In the genomic region with DNA sequence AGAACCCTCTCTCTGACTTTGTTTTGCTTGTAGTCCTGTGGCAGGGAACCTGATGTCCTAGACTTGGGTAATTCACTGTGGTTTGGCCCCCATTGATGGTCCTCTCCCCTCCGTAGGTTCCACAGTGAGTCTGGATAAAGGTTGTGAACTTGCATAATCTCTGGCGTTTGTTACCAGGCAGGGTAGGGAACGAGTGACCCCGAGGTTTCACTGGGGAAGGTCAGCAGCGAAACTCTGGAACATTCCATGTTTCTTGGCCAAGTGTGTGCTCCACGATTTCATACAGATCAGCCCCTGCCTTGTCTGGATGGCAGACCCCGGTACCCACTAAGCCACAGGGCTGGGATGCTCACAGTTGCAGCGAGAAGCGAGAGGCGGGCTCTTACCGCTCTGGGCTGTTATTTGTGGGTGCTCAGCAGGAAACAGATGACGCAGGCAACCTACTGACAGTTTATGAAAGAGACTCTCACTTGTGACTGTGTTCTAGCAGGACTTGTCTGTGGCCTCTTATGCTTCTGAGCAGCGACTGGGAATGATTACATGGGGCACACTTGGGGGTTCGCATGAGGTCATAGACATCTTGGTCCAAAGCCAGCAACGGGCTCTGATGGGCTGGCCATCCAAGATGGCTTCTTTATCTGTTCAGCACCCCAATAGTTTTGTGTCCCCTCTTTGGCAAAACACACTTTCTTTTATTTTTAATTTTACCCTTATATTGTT, we compare ENCODE assay signal across 32 mouse cellular contexts. TPM values are rescaled to one million over a fixed set of nuclear protein-coding genes. Genes with fewer than 3 reads are reported as not detected.
DNase-seq lines count a peak whose midpoint lies in the region; ATAC-seq and TF ChIP-seq lines count a peak whose summit lies in the region.
"Had no signal": no experiment of that assay in that cellular context is flagged by ENCODE, and none has a peak within 500 bp of the region (broad histone marks: within the 10 kb centered on the region; RNA-seq: fewer than 3 reads in every experiment).

No protein-coding gene starts in this region.

- H3K9ac ChIP-seq in liver, postnatal 0 days (replicated peaks): no peak overlapping the region
- no peak overlapping the region for H3K9ac ChIP-seq in liver, embryonic 11.5 days (ENCODE audit: low read depth, low read length)
- H3K9ac ChIP-seq: embryonic facial prominence, embryonic 13.5 days; forebrain, embryonic 15.5 days; hindbrain, embryonic 13.5 days; limb, embryonic 15.5 days; stomach, embryonic 15.5 days had no signal

- no peak overlapping the region for H3K4me3 ChIP-seq in liver, postnatal 0 days (ENCODE audit: low read depth, low read length)
- no peak overlapping the region for H3K4me3 ChIP-seq in liver, embryonic 11.5 days (ENCODE audit: low read depth, low read length)
- H3K4me3 ChIP-seq: embryonic facial prominence, embryonic 13.5 days; forebrain, embryonic 10.5 days; forebrain, embryonic 15.5 days; hindbrain, embryonic 13.5 days; left cerebral cortex, adult 2 months; limb, embryonic 10.5 days; limb, embryonic 15.5 days; stomach, embryonic 15.5 days had no signal

- no peak for TF ChIP-seq EP300 in liver, postnatal 0 days (IDR thresholded peaks at IDR 0.05; ENCODE audit: low read depth)

- no peak for TF ChIP-seq CTCF in liver, postnatal 0 days (IDR thresholded peaks at IDR 0.05; ENCODE audit: low read depth)

- peak; percentile 11 to 16 for DNase-seq in cerebellum, adult 18-20 months
- DNase-seq in cerebellum, postnatal 4 days (ENCODE audit: low spot score in 2 of 2): no peak
- peak; percentile 18 to 24 for DNase-seq in cerebellum, postnatal 36 days
- DNase-seq in cerebellum, adult 9-10 months: no peak
- DNase-seq in liver, postnatal 0 days: no peak
- DNase-seq in liver, embryonic 11.5 days (ENCODE audit: low spot score): no peak
- no peak for DNase-seq in kidney, postnatal 36 days
- no peak for DNase-seq in c-Kit-positive CD71-positive TER-119-positive erythroid progenitor cells, embryonic 14.5 days (ENCODE audit: low spot score)
- DNase-seq: adrenal gland, adult 8-10 months; cerebellum, adult 11 months; gastrocnemius, postnatal 25 days; heart, adult 18-20 months; heart, postnatal 4 days; kidney, adult 9 months; kidney, postnatal 10 days; lung, postnatal 36 days; right cerebral cortex, postnatal 25 days had no signal

- no peaks in the 10 kb centered on the region for H3K36me3 ChIP-seq in liver, postnatal 0 days (replicated peaks; ENCODE audit: insufficient read depth, low read length)
- no peaks in the 10 kb centered on the region for H3K36me3 ChIP-seq in liver, embryonic 11.5 days (ENCODE audit: control insufficient read depth, insufficient read depth, low read length)
- H3K36me3 ChIP-seq: embryonic facial prominence, embryonic 13.5 days; forebrain, embryonic 10.5 days; forebrain, embryonic 15.5 days; G1E; hindbrain, embryonic 13.5 days; limb, embryonic 10.5 days; limb, embryonic 15.5 days; stomach, embryonic 15.5 days had no signal

- peaks cover 10% of the 10 kb centered on the region for H3K4me1 ChIP-seq in liver, postnatal 0 days (ENCODE audit: insufficient read depth)
- no peaks in the 10 kb centered on the region for H3K4me1 ChIP-seq in liver, embryonic 11.5 days (replicated peaks; ENCODE audit: control insufficient read depth, insufficient read depth, low read length)
- H3K4me1 ChIP-seq: forebrain, embryonic 10.5 days; limb, embryonic 10.5 days; stomach, embryonic 15.5 days had no signal

- peak overlapping the region; percentile 70 for H3K27ac ChIP-seq in liver, postnatal 0 days (ENCODE audit: low read depth)
- no peak overlapping the region for H3K27ac ChIP-seq in liver, embryonic 11.5 days (ENCODE audit: low read depth, low read length)
- H3K27ac ChIP-seq: embryonic facial prominence, embryonic 13.5 days; forebrain, embryonic 10.5 days; forebrain, embryonic 15.5 days; hindbrain, embryonic 13.5 days; left cerebral cortex, adult 2 months; limb, embryonic 10.5 days; limb, embryonic 15.5 days; stomach, embryonic 15.5 days had no signal

- no peaks in the 10 kb centered on the region for H3K9me3 ChIP-seq in liver, postnatal 0 days (ENCODE audit: low read length)
- no peaks in the 10 kb centered on the region for H3K9me3 ChIP-seq in liver, embryonic 11.5 days (ENCODE audit: control insufficient read depth, low read length)
- H3K9me3 ChIP-seq: embryonic facial prominence, embryonic 13.5 days; forebrain, embryonic 10.5 days; forebrain, embryonic 15.5 days; G1E; hindbrain, embryonic 13.5 days; limb, embryonic 10.5 days; limb, embryonic 15.5 days; stomach, embryonic 15.5 days had no signal

- no peaks in the 10 kb centered on the region for H3K27me3 ChIP-seq in liver, postnatal 0 days (ENCODE audit: insufficient read depth, low read length)
- H3K27me3 ChIP-seq in liver, embryonic 11.5 days (replicated peaks; ENCODE audit: control insufficient read depth, insufficient read depth, low read length): no peaks in the 10 kb centered on the region
- H3K27me3 ChIP-seq: embryonic facial prominence, embryonic 13.5 days; forebrain, embryonic 15.5 days; hindbrain, embryonic 13.5 days; limb, embryonic 15.5 days; stomach, embryonic 15.5 days had no signal

- no peak for ATAC-seq in liver, postnatal 0 days
- ATAC-seq in liver, embryonic 11.5 days (replicated peaks; ENCODE audit: low FRiP score): no peak
- ATAC-seq: forebrain, embryonic 15.5 days; intestine, postnatal 0 days; midbrain, embryonic 16.5 days had no signal

- WGBS in liver, postnatal 0 days (ENCODE audit: insufficient replicate concordance): 53% methylated on average over 15 of the region's 15 CpGs
- 72% methylated on average over 15 of the region's 15 CpGs for WGBS in liver, embryonic 11.5 days

- no peak overlapping the region for H3K4me2 ChIP-seq in liver, postnatal 0 days (ENCODE audit: low read depth, low read length)
- no peak overlapping the region for H3K4me2 ChIP-seq in liver, embryonic 11.5 days
- H3K4me2 ChIP-seq: embryonic facial prominence, embryonic 13.5 days; forebrain, embryonic 15.5 days; heart, embryonic 11.5 days; hindbrain, embryonic 13.5 days; limb, embryonic 15.5 days; midbrain, embryonic 11.5 days; stomach, embryonic 15.5 days had no signal

RNA-seq across cellular contexts. Expression of gene Tat, which starts 7.7 kb away (rescaled TPM):
- 64.5 and 108 TPM in 2 replicates for polyA plus RNA-seq in liver, postnatal 0 days (2015; fragmentation: Nextera tagmentation; extraction: Ambion mirVana)
- 0.22 TPM in 1 of 2 replicates, not detected in the other for polyA plus RNA-seq in liver, embryonic 11.5 days (2014; fragmentation: Nextera tagmentation; extraction: Ambion mirVana)
- polyA plus RNA-seq: embryonic facial prominence, embryonic 13.5 days; forebrain, embryonic 10.5 days; forebrain, embryonic 15.5 days; G1E; heart, embryonic 11.5 days; hindbrain, embryonic 13.5 days; limb, embryonic 10.5 days; limb, embryonic 15.5 days; midbrain, embryonic 11.5 days; midbrain, embryonic 16.5 days; neural tube, embryonic 11.5 days; stomach, embryonic 15.5 days had no signal

RNA-seq across cellular contexts. Expression of gene Marveld3, which starts 20.5 kb away (rescaled TPM):
- polyA plus RNA-seq in liver, postnatal 0 days (2015; fragmentation: Nextera tagmentation; extraction: Ambion mirVana): 0.58 and 0.69 TPM in 2 replicates
- 0.15 and 0.17 TPM in 2 replicates for polyA plus RNA-seq in liver, embryonic 11.5 days (2014; fragmentation: Nextera tagmentation; extraction: Ambion mirVana)
- polyA plus RNA-seq: G1E; heart, embryonic 11.5 days had no signal

RNA-seq across cellular contexts. Expression of gene Chst4, which starts 57.0 kb away (rescaled TPM):
- polyA plus RNA-seq in liver, postnatal 0 days (2015; fragmentation: Nextera tagmentation; extraction: Ambion mirVana): 0.13 and 0.31 TPM in 2 replicates
- not detected in 2 replicates for polyA plus RNA-seq in liver, embryonic 11.5 days (2014; fragmentation: Nextera tagmentation; extraction: Ambion mirVana)
- polyA plus RNA-seq: embryonic facial prominence, embryonic 13.5 days; forebrain, embryonic 10.5 days; forebrain, embryonic 15.5 days; G1E; hindbrain, embryonic 13.5 days; limb, embryonic 10.5 days; limb, embryonic 15.5 days; liver, embryonic 16.5 days; midbrain, embryonic 11.5 days; midbrain, embryonic 16.5 days; neural tube, embryonic 11.5 days had no signal

Comparison
In these comparisons a context has a peak if more than half of its experiments do, and no peak if none do; other contexts are left out.
1. DNase-seq: peak in cerebellum, adult 18-20 months (2 of 2) and cerebellum, postnatal 36 days (2 of 2); none in cerebellum, postnatal 4 days (0 of 2), cerebellum, adult 9-10 months (single experiment), liver, postnatal 0 days (single experiment), liver, embryonic 11.5 days (single experiment), kidney, postnatal 36 days (0 of 2) and c-Kit-positive CD71-positive TER-119-positive erythroid progenitor cells, embryonic 14.5 days (single experiment).
2. RNA of gene Tat, which starts 7.7 kb away (polyA plus RNA-seq): 64.5 to 108 TPM in liver, postnatal 0 days; 0.22 TPM in liver, embryonic 11.5 days; every median in the first group is over 10 times any median in the second.